ENCODE assay signal across 11 mouse cellular contexts in genomic region chr10:128237807-128238480, GRCm38 (mm10). TPM values are rescaled to one million over a fixed set of nuclear protein-coding genes. Genes with fewer than 3 reads are reported as not detected.
DNase-seq lines count a peak whose midpoint lies in the region; ATAC-seq and TF ChIP-seq lines count a peak whose summit lies in the region.
"Had no signal": no experiment of that assay in that cellular context is flagged by ENCODE, and none has a peak within 500 bp of the region (broad histone marks: within the 10 kb centered on the region; RNA-seq: fewer than 3 reads in every experiment).

No protein-coding gene starts in this region.

- no peak overlapping the region for H3K9ac ChIP-seq in forebrain, embryonic 14.5 days (ENCODE audit: low read length)
- no peak overlapping the region for H3K9ac ChIP-seq in forebrain, embryonic 13.5 days
- no peak overlapping the region for H3K9ac ChIP-seq in midbrain, postnatal 0 days (replicated peaks; ENCODE audit: low read length, poor library complexity, severe bottlenecking)
- H3K9ac ChIP-seq in midbrain, embryonic 16.5 days (ENCODE audit: low read depth, low read length): no peak overlapping the region
- no peak overlapping the region for H3K9ac ChIP-seq in limb, embryonic 14.5 days (ENCODE audit: low read depth, low read length, severe bottlenecking)
- H3K9ac ChIP-seq: hindbrain, embryonic 14.5 days; lung, embryonic 14.5 days had no signal

- no peak overlapping the region for H3K27ac ChIP-seq in forebrain, embryonic 14.5 days (ENCODE audit: low read depth, low read length)
- H3K27ac ChIP-seq in forebrain, embryonic 13.5 days: no peak overlapping the region
- no peak overlapping the region for H3K27ac ChIP-seq in midbrain, postnatal 0 days (ENCODE audit: low read depth, low read length)
- H3K27ac ChIP-seq in midbrain, embryonic 16.5 days (ENCODE audit: low read length): no peak overlapping the region
- H3K27ac ChIP-seq in gastrocnemius, adult 2 months: peak overlapping the region; percentile 35; the same call in 1 of the 2 replicates
- no peak overlapping the region for H3K27ac ChIP-seq in limb, embryonic 14.5 days (replicated peaks; ENCODE audit: low read depth, low read length)
- H3K27ac ChIP-seq: hindbrain, embryonic 14.5 days had no signal

- TF ChIP-seq CTCF in midbrain, postnatal 0 days (IDR thresholded peaks at IDR 0.05): no peak
- TF ChIP-seq CTCF in gastrocnemius, adult 2 months (IDR thresholded peaks at IDR 0.05): no peak

- TF ChIP-seq POLR2A in limb, embryonic 14.5 days (IDR thresholded peaks at IDR 0.05; ENCODE audit: borderline replicate concordance, extremely low read depth, insufficient read depth, insufficient read length): no peak

- H3K4me1 ChIP-seq in forebrain, embryonic 14.5 days (ENCODE audit: control insufficient read depth, insufficient read depth, low read length): no peaks in the 10 kb centered on the region
- peaks cover 22% of the 10 kb centered on the region for H3K4me1 ChIP-seq in forebrain, embryonic 13.5 days
- H3K4me1 ChIP-seq in midbrain, postnatal 0 days (ENCODE audit: insufficient read depth, low read length): no peaks in the 10 kb centered on the region
- H3K4me1 ChIP-seq in midbrain, embryonic 16.5 days (ENCODE audit: control insufficient read depth, insufficient read depth, low read length): peaks cover 1% of the 10 kb centered on the region
- no peaks in the 10 kb centered on the region; the same call in 1 of the 2 replicates for H3K4me1 ChIP-seq in limb, embryonic 14.5 days (ENCODE audit: control insufficient read depth, insufficient read depth, low read length)

- no peaks in the 10 kb centered on the region for H3K27me3 ChIP-seq in forebrain, embryonic 14.5 days (replicated peaks; ENCODE audit: control insufficient read depth, insufficient read depth, low read length)
- H3K27me3 ChIP-seq in forebrain, embryonic 13.5 days: no peaks in the 10 kb centered on the region
- no peaks in the 10 kb centered on the region for H3K27me3 ChIP-seq in midbrain, postnatal 0 days (ENCODE audit: insufficient read depth, low read length)
- H3K27me3 ChIP-seq in midbrain, embryonic 16.5 days (ENCODE audit: control insufficient read depth, insufficient read depth, low read depth, low read length): no peaks in the 10 kb centered on the region
- no peaks in the 10 kb centered on the region for H3K27me3 ChIP-seq in limb, embryonic 14.5 days (ENCODE audit: control insufficient read depth, insufficient read depth, low read length)

- no peak overlapping the region for H3K4me2 ChIP-seq in forebrain, embryonic 14.5 days (ENCODE audit: low read length)
- H3K4me2 ChIP-seq in forebrain, embryonic 13.5 days: no peak overlapping the region
- H3K4me2 ChIP-seq in midbrain, postnatal 0 days (ENCODE audit: low read depth, low read length, poor library complexity, severe bottlenecking): no peak overlapping the region
- H3K4me2 ChIP-seq in midbrain, embryonic 16.5 days (ENCODE audit: low read length): no peak overlapping the region
- no peak overlapping the region for H3K4me2 ChIP-seq in limb, embryonic 14.5 days (replicated peaks; ENCODE audit: low read depth, low read length, severe bottlenecking)
- H3K4me2 ChIP-seq: hindbrain, embryonic 14.5 days; lung, embryonic 14.5 days had no signal

- H3K4me3 ChIP-seq in forebrain, embryonic 14.5 days (ENCODE audit: low read depth, low read length): no peak overlapping the region
- H3K4me3 ChIP-seq in forebrain, embryonic 13.5 days: no peak overlapping the region
- H3K4me3 ChIP-seq in midbrain, postnatal 0 days (ENCODE audit: low read depth, low read length): no peak overlapping the region
- no peak overlapping the region for H3K4me3 ChIP-seq in midbrain, embryonic 16.5 days (ENCODE audit: low read depth, low read length)
- no peak overlapping the region for H3K4me3 ChIP-seq in gastrocnemius, adult 2 months
- H3K4me3 ChIP-seq in limb, embryonic 14.5 days (replicated peaks; ENCODE audit: low read length): no peak overlapping the region

- no peaks in the 10 kb centered on the region for H3K9me3 ChIP-seq in forebrain, embryonic 14.5 days (replicated peaks; ENCODE audit: control insufficient read depth, low read length)
- no peaks in the 10 kb centered on the region for H3K9me3 ChIP-seq in forebrain, embryonic 13.5 days (replicated peaks)
- no peaks in the 10 kb centered on the region for H3K9me3 ChIP-seq in midbrain, postnatal 0 days (ENCODE audit: low read length)
- no peaks in the 10 kb centered on the region for H3K9me3 ChIP-seq in midbrain, embryonic 16.5 days (replicated peaks; ENCODE audit: control insufficient read depth, low read length, poor library complexity, severe bottlenecking)
- no peaks in the 10 kb centered on the region for H3K9me3 ChIP-seq in limb, embryonic 14.5 days (ENCODE audit: control insufficient read depth, low read length)

- intact Hi-C loops in gastrocnemius, adult 2 months (cut with DNase I): no loop called here

- peaks cover 28% of the 10 kb centered on the region for H3K36me3 ChIP-seq in forebrain, embryonic 14.5 days (ENCODE audit: control insufficient read depth, insufficient read depth, low read length)
- H3K36me3 ChIP-seq in forebrain, embryonic 13.5 days (ENCODE audit: poor library complexity, severe bottlenecking): peaks cover 35% of the 10 kb centered on the region
- no peaks in the 10 kb centered on the region for H3K36me3 ChIP-seq in midbrain, postnatal 0 days (ENCODE audit: insufficient read depth, low read length)
- H3K36me3 ChIP-seq in midbrain, embryonic 16.5 days (ENCODE audit: control insufficient read depth, insufficient read depth, low read length): no peaks in the 10 kb centered on the region
- H3K36me3 ChIP-seq in limb, embryonic 14.5 days (ENCODE audit: control insufficient read depth, insufficient read depth, low read length): peaks cover 34% of the 10 kb centered on the region

- ATAC-seq in forebrain, embryonic 14.5 days: no peak
- no peak for ATAC-seq in forebrain, embryonic 13.5 days
- no peak for ATAC-seq in midbrain, postnatal 0 days (ENCODE audit: low FRiP score)
- ATAC-seq in midbrain, embryonic 16.5 days: no peak
- peak; percentile 25; the same call in 1 of the 2 replicates for ATAC-seq in limb, embryonic 14.5 days (ENCODE audit: low FRiP score, low read depth)

- peak; percentile 19 for DNase-seq in forebrain, embryonic 14.5 days (ENCODE audit: low spot score)
- peak; percentile 3 for DNase-seq in midbrain, postnatal 0 days (ENCODE audit: low spot score)
- DNase-seq in gastrocnemius, adult 2 months: peak; percentile 52
- DNase-seq in limb, embryonic 14.5 days (ENCODE audit: low spot score): peak; percentile 49
- no peak for DNase-seq in urinary bladder, postnatal 14 days (ENCODE audit: low spot score)
- DNase-seq in embryo, embryonic 10.5 days (ENCODE audit: low spot score): no peak
- DNase-seq: lung, embryonic 14.5 days had no signal

- 62% methylated on average over 15 of the region's 15 CpGs for WGBS in forebrain, embryonic 14.5 days
- WGBS in forebrain, embryonic 13.5 days: 72% methylated on average over 15 of the region's 15 CpGs
- WGBS in midbrain, postnatal 0 days: 65% methylated on average over 15 of the region's 15 CpGs
- WGBS in midbrain, embryonic 16.5 days: 76% methylated on average over 15 of the region's 15 CpGs
- WGBS in limb, embryonic 14.5 days: 66% methylated on average over 15 of the region's 15 CpGs

RNA-seq across cellular contexts. Expression of gene Timeless, which starts 6.1 kb away (rescaled TPM):
- polyA plus RNA-seq in forebrain, embryonic 14.5 days (2014; fragmentation: Nextera tagmentation; extraction: Ambion mirVana): 27.2 and 28.3 TPM in 2 replicates
- 52.9 and 62.1 TPM in 2 replicates for polyA plus RNA-seq in forebrain, embryonic 13.5 days (2015; fragmentation: Nextera tagmentation; extraction: Ambion mirVana)
- 11.0 and 14.6 TPM in 2 replicates for total RNA-seq in midbrain, postnatal 0 days (2014; rRNA removed)
- polyA plus RNA-seq in midbrain, postnatal 0 days (2015; fragmentation: Nextera tagmentation; extraction: Ambion mirVana): 7.7 and 8.1 TPM in 2 replicates
- 15.6 and 16.1 TPM in 2 replicates for polyA plus RNA-seq in midbrain, embryonic 16.5 days (2015; fragmentation: Nextera tagmentation; extraction: Ambion mirVana)
- 1 to 10 TPM; 1.8 to 2.5 TPM for total RNA-seq in gastrocnemius, adult 2 months (2021)
- polyA plus RNA-seq in limb, embryonic 14.5 days (2012; rRNA removed): 31.7 and 32.4 TPM in 2 replicates
- 48.6 and 54.7 TPM in 2 replicates for polyA plus RNA-seq in limb, embryonic 14.5 days (2014; fragmentation: Nextera tagmentation; extraction: Ambion mirVana)

RNA-seq across cellular contexts. Expression of gene Mip, which starts 12.3 kb away (rescaled TPM):
- 0.19 and 0.22 TPM in 2 replicates for polyA plus RNA-seq in forebrain, embryonic 14.5 days (2014; fragmentation: Nextera tagmentation; extraction: Ambion mirVana)
- polyA plus RNA-seq in forebrain, embryonic 13.5 days (2015; fragmentation: Nextera tagmentation; extraction: Ambion mirVana): 0.13 and 0.21 TPM in 2 replicates
- total RNA-seq in midbrain, postnatal 0 days (2014; rRNA removed): 0.22 TPM in 1 of 2 replicates, not detected in the other
- polyA plus RNA-seq in midbrain, postnatal 0 days (2015; fragmentation: Nextera tagmentation; extraction: Ambion mirVana): 0.13 TPM in 1 of 2 replicates, not detected in the other
- polyA plus RNA-seq in midbrain, embryonic 16.5 days (2015; fragmentation: Nextera tagmentation; extraction: Ambion mirVana): 0.11 and 0.24 TPM in 2 replicates
- total RNA-seq in gastrocnemius, adult 2 months (2021): not detected
- 0.88 and 1.7 TPM in 2 replicates for polyA plus RNA-seq in limb, embryonic 14.5 days (2012; rRNA removed)
- 0.17 and 0.37 TPM in 2 replicates for polyA plus RNA-seq in limb, embryonic 14.5 days (2014; fragmentation: Nextera tagmentation; extraction: Ambion mirVana)
- polyA plus RNA-seq: embryonic facial prominence, embryonic 11.5 days; lung, embryonic 14.5 days had no signal

RNA-seq across cellular contexts. Expression of gene Apon, which starts 16.0 kb away (rescaled TPM):
- 0.30 TPM in 1 of 2 replicates, not detected in the other for polyA plus RNA-seq in forebrain, embryonic 14.5 days (2014; fragmentation: Nextera tagmentation; extraction: Ambion mirVana)
- polyA plus RNA-seq in forebrain, embryonic 13.5 days (2015; fragmentation: Nextera tagmentation; extraction: Ambion mirVana): 0.27 and 0.33 TPM in 2 replicates
- not detected in 2 replicates for total RNA-seq in midbrain, postnatal 0 days (2014; rRNA removed)
- polyA plus RNA-seq in midbrain, postnatal 0 days (2015; fragmentation: Nextera tagmentation; extraction: Ambion mirVana): not detected in 2 replicates
- 0.11 TPM in 1 of 2 replicates, not detected in the other for polyA plus RNA-seq in midbrain, embryonic 16.5 days (2015; fragmentation: Nextera tagmentation; extraction: Ambion mirVana)
- total RNA-seq in gastrocnemius, adult 2 months (2021): not detected
- polyA plus RNA-seq in limb, embryonic 14.5 days (2012; rRNA removed): 0.58 and 0.72 TPM in 2 replicates
- polyA plus RNA-seq in limb, embryonic 14.5 days (2014; fragmentation: Nextera tagmentation; extraction: Ambion mirVana): 0.30 and 0.57 TPM in 2 replicates

RNA-seq across cellular contexts. Expression of gene Spryd4, which starts 26.3 kb away (rescaled TPM):
- polyA plus RNA-seq in forebrain, embryonic 14.5 days (2014; fragmentation: Nextera tagmentation; extraction: Ambion mirVana): 22.8 and 23.8 TPM in 2 replicates
- 17.9 and 19.1 TPM in 2 replicates for polyA plus RNA-seq in forebrain, embryonic 13.5 days (2015; fragmentation: Nextera tagmentation; extraction: Ambion mirVana)
- total RNA-seq in midbrain, postnatal 0 days (2014; rRNA removed): 17.1 and 29.5 TPM in 2 replicates
- 21.4 and 23.0 TPM in 2 replicates for polyA plus RNA-seq in midbrain, postnatal 0 days (2015; fragmentation: Nextera tagmentation; extraction: Ambion mirVana)
- 19.6 and 22.1 TPM in 2 replicates for polyA plus RNA-seq in midbrain, embryonic 16.5 days (2015; fragmentation: Nextera tagmentation; extraction: Ambion mirVana)
- 10 to 100 TPM; 29.5 to 36.4 TPM for total RNA-seq in gastrocnemius, adult 2 months (2021)
- polyA plus RNA-seq in limb, embryonic 14.5 days (2012; rRNA removed): 22.3 and 27.4 TPM in 2 replicates
- polyA plus RNA-seq in limb, embryonic 14.5 days (2014; fragmentation: Nextera tagmentation; extraction: Ambion mirVana): 36.9 and 38.7 TPM in 2 replicates

RNA-seq across cellular contexts. Expression of gene Apof, which starts 30.5 kb away (rescaled TPM):
- not detected in 2 replicates for polyA plus RNA-seq in forebrain, embryonic 14.5 days (2014; fragmentation: Nextera tagmentation; extraction: Ambion mirVana)
- 0.14 TPM in 1 of 2 replicates, not detected in the other for polyA plus RNA-seq in forebrain, embryonic 13.5 days (2015; fragmentation: Nextera tagmentation; extraction: Ambion mirVana)
- 0.42 TPM in 1 of 2 replicates, not detected in the other for total RNA-seq in midbrain, postnatal 0 days (2014; rRNA removed)
- polyA plus RNA-seq in midbrain, postnatal 0 days (2015; fragmentation: Nextera tagmentation; extraction: Ambion mirVana): 0.20 and 0.83 TPM in 2 replicates
- not detected in 2 replicates for polyA plus RNA-seq in midbrain, embryonic 16.5 days (2015; fragmentation: Nextera tagmentation; extraction: Ambion mirVana)
- total RNA-seq in gastrocnemius, adult 2 months (2021): not detected
- polyA plus RNA-seq in limb, embryonic 14.5 days (2012; rRNA removed): 0.20 and 0.32 TPM in 2 replicates
- polyA plus RNA-seq in limb, embryonic 14.5 days (2014; fragmentation: Nextera tagmentation; extraction: Ambion mirVana): not detected in 2 replicates
- polyA plus RNA-seq: embryonic facial prominence, embryonic 11.5 days; hindbrain, embryonic 14.5 days; lung, embryonic 14.5 days had no signal

Comparison
In these comparisons a context has a peak if more than half of its experiments do, and no peak if none do; other contexts are left out.
1. DNase-seq: peak in forebrain, embryonic 14.5 days (single experiment), midbrain, postnatal 0 days (single experiment), gastrocnemius, adult 2 months (single experiment) and limb, embryonic 14.5 days (single experiment); none in urinary bladder, postnatal 14 days (single experiment) and embryo, embryonic 10.5 days (single experiment).